Mouse (Mus musculus): ENCODE data around the gene Scn4a. TPM values are rescaled to one million over a fixed set of nuclear protein-coding genes. Genes with fewer than 3 reads are reported as not detected.
"Not testable (repeated sequence)": the region's sequence is repeated elsewhere in the genome, so short reads cannot be mapped to it uniquely, and the experiment has no call there.

The Scn4a gene
- polyA plus RNA-seq, 1 experiment, result 0.42 TPM

DNA sequence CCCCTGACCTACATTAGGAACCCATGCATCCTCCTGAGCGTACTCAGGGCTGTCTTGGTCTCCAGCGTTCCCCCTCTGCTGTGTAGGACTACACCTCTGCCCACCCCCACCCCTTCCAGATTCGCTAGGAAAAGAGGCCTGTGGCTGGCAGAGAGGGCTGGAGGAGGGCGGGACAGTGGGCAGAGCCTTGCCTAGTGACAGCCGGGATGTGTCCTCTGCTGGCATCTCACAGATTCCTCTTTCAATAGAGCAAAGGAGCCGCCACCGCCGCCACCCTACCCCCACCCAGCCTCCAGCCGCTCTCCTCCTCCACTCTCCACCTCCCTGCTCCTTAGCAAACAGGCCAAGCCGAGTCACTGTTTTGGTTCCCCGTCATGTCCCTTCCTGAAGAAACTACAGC, 11.6 kb upstream of the Scn4a start:
- 17% methylated on average over 11 of the region's 11 CpGs for WGBS
- no peak for DNase-seq (ENCODE audit: low read depth, low spot score)

DNA sequence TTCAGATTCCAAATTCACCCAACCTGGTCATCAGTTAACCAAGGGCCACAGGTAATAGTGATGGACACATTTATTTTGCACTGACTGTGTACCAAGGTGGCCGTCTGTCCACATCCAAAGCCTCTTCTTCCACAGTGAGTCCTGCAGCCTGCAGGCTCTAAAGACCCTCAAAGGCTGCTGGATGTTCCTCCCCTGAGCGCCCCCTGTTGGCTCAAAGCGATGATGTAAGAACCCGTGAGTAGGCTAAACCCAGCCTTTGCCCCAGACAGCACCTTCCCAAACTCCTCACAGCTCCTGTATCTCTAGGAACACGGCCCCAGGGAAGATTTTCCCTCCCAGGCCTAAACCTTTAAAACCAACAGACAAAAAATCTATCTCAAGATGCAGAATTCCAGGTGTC, 6.3 kb upstream of the Scn4a start:
- WGBS, result 33% methylated on average over 5 of the region's 5 CpGs
- no peak for DNase-seq (ENCODE audit: low read depth, low spot score)

DNA sequence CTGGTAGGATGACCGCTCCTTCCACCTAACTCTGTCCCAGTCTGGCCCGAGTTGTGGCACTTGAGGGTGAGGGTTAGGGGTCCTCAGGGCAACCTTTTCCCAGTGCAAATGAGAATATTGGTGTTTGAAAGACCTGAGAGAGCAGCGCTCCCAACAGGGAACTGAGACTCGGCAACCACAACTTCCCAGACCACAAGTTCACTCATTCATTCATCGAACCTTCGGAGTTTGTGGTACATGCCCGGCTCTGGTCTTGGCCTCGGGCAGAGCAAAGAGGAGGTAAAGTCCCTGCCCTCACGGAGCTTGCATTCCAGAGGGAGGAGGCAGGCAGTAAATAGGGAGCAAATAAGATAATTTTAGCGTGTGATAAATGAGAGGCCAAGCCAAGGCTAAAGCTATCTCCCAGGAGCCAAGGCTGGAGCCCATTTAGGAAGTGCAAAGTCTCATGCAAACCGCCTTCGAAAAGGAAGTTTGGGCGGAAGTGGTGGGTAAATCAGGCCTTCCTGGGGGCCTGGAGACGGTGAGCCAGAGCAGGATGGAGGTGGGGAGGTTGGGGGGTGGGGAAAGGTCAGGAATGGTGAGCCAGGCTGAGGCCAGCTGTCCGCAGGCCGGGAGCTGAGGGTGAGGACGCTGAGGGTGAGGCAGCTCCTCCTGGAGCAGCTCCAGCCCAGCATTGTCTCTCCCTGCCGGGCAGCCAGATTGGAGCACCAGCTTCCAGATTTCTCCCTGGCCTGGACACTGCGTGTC, 2.5 kb upstream of the Scn4a start:
- DNase-seq (ENCODE audit: low read depth, low spot score), result no peak

DNA sequence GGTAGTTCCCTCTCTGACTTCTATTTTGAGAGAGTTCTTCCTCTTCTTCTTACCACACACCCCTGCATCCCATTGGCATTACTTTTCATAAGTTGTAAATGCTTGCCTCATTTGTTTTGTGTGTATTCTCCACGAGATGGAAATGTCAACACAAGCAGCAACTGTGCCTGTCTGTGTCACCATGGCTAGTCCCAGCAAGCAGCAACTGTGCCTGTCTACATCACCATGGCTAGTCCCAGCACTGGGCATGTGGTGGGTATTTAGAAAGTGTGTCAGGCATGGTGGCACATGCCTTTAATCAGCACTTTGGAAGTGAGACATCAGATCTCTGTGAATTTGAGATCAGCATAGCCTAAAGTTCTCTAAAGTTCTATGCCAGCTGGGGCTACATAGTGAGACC, 1.1 kb upstream of the Scn4a start:
- DNase-seq (ENCODE audit: low read depth, low spot score), result no peak
- WGBS, result 15% methylated on average over 1 of the region's 1 CpGs

More for the DNA sequence above, 2.5 kb upstream of the Scn4a start:
- WGBS, result 45% methylated on average over 19 of the region's 19 CpGs

DNA sequence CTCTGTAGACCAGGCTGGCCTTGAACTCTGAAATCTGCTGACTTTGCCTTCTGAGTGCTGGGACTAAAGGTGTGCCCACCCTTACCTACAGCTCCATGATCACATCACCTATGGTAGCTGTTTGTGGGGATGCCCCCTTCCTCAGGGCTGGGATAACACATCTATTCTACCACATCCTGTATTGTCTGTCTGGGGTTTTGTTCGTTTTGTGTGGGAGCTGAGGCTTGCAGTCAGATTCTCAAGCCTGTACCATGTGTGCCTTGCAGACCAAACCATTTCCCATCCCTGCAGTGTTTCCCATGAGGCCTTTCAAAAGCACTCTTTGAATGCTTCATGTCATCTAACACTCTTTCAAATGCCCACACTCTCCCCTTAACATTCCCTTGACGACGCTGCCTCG, 1.1 kb downstream of the Scn4a start:
- WGBS, result 82% methylated on average over 4 of the region's 4 CpGs
- no peak for DNase-seq (ENCODE audit: low read depth, low spot score)

DNA sequence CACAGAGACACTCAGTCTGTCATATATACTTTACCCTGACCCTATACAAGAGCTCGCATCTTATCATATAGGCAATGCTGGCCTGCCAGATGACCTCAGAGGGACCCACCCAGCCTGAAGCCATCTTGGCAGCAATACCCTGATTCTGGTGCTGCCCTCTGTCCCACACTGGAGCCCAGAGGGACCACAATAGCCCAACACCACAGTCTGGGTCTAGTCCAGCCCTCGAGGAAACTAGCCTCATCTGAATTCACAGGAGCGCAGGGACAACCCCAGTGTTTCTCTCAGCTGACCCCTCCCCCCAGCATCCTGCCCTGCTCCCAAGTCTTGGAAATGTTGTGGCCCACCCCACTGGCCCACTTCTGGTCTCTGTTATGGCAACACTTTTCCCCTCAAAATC, 1.8 kb downstream of the Scn4a start:
- no peak for DNase-seq (ENCODE audit: low read depth, low spot score)
- WGBS, result 62% methylated on average over 3 of the region's 3 CpGs

DNA sequence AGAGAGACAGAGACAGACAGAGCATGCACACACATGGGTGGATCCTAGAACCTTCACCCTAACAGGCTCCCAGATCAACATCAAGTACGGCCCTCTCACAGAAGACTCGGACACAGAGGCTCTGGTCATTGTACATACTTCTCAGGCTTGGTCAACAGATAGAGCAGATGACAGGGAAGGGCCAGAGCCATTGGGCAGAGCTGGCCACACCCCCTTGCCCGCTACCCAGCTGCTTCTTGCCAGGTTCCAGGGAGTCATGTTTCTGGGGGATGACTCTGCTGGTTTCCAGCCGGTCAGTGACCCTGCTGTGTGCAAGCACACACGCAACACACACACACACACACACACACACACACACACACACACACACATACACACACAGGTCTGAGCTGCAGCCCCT, 2.2 kb downstream of the Scn4a start:
- no peak for DNase-seq (ENCODE audit: low read depth, low spot score)
- 45% methylated on average over 5 of the region's 5 CpGs for WGBS

DNA sequence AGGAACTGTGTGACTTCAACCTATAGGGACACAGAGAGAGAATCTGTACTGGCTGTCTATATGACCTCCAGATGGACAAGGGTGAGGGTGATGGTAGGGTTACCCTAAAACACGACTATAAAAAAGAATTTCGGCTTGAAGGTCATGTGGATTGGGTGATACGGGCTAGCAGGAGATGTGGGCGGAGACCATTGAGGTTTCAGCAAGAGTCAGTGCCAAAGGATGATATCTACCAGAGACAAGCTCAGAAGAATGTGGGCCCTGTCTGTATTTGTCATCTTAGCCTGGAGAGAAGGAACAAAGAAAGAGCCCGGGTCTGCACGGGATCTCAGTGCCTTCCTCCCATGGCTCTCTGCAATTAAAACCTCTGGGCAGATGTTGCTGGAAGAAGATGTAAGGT, 3.3 kb downstream of the Scn4a start:
- no peak for DNase-seq (ENCODE audit: low read depth, low spot score)
- 68% methylated on average over 6 of the region's 6 CpGs for WGBS

DNA sequence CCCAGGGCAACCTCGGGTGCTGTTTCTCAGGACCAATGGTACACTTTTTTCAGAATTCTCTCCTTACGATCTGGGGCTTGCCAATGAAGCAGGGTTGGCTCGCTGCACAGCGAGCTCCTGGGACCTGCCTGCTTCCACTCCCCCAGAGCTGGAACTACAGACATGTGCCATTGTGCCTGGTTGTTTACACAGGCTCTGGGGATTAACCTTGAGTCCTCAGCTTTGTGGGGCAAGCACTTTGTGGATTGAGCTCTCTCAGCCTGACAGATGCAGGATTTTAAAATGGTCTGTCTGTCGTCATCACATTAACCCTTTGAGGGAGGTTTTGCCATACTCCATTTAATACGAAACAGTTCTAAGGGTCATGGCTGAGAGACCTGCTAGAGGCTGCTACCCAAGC, 8.2 kb downstream of the Scn4a start:
- no peak for DNase-seq (ENCODE audit: low read depth, low spot score)
- 21% methylated on average over 6 of the region's 6 CpGs for WGBS

DNA sequence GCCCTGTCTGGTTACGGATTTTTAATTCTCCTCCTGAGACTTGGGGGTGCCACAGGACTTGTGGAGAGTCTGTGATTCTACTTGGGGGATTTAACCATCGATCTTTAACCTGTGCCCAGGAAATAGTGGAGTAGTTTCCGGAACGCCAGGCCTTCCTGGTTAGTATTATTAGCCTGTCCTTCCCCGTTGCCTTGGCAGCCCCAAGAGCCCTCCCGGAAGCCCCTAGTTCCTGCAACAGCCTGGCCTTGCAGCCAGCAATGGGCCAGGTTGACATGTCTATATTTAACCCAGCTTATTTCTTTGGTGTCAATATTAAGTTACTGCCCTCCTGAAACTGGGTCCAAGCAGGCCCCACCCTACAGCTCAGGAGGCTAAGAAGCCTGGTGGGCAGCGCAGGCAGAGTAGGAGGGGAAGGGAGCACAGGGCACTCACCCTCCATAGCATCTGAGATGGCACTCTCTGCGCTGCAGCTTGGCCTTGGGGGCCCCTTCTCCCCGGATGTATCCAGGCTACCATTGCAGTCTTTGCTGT, 12.0 kb downstream of the Scn4a start:
- WGBS, result 73% methylated on average over 9 of the region's 9 CpGs

DNA sequence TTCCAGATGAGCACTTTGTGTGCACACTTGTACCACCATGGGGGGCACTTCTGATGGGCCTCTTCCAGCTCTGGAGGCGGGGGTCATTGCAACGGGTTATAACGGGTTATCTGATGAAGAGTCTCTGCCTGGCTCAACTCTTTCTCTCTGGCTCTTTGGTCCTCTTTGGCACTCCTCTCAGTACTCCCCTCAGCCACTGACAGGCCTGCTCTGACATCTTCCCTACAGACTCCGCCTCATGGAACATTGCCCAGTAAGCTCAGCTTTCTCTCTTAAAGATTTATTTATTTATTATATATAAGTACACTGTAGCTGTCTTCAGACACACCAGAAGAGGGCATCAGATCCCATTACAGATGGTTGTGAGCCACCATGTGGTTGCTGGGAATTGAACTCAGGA, 13.8 kb downstream of the Scn4a start:
- 77% methylated on average over 4 of the region's 4 CpGs for WGBS
- DNase-seq (ENCODE audit: low read depth, low spot score), result not testable (repeated sequence)

More for the DNA sequence above, 12.0 kb downstream of the Scn4a start:
- DNase-seq (ENCODE audit: low read depth, low spot score), result no peak

DNA sequence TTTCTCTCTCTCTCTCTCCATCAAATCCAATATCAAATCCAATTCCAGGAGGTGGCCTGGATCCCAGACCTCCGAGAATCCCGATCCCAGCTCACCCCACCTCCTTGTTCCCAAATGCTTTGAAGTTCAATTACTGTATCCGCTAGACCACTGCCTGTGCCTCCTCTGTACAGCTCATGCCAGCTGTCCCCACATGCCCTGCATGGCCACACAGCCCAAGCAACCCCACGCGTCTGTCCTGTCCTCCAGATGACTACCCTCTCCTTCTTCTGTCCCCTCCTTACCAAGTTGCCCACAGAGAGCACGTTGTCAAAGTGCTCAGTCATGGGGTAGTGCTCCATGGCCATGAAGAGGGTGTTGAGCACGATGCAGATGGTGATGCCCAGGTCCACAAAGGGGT, 14.2 kb downstream of the Scn4a start:
- no peak for DNase-seq (ENCODE audit: low read depth, low spot score)
- WGBS, result 75% methylated on average over 7 of the region's 7 CpGs

DNA sequence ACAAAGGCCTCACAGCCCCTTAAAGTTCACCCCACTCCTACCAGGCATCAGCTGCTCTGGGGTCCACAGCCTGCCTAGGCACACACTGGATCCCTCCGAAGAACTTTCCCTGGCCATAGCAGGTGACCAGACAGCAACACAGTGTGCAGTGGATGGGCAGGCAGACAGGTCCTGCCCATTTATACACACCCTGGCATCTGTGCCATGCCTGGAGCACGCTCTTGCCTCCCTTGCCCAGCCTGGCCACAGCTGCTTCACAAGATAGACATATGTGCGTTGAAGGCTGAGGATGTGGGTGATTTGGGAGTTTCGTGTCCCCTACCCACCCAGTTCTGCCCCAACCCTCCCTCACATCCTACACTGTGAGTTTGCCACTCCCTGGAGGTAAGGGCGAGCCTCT, 15.1 kb downstream of the Scn4a start:
- WGBS, result 63% methylated on average over 5 of the region's 5 CpGs

DNA sequence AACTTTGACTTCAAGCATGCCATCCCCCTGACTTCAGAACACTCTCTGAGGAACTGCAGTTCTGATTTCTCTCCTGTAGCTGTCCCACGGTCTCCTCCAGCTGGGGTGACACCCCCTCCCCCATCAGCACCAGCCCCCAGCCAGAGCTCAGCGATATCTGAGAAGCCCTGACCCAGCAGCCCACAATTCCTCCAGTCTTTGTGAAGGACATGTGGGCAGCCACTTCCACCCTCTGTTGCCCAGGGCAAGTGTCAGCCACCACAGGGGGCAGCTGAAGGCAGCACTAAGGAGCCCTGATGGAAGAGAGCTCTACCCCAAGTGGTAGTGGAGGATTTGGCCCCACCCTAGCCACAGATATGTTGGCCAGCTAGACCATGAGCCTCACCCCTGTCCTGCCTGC, 19.0 kb downstream of the Scn4a start:
- DNase-seq (ENCODE audit: low read depth, low spot score), result no peak
- 12% methylated on average over 2 of the region's 2 CpGs for WGBS

More for the DNA sequence above, 15.1 kb downstream of the Scn4a start:
- no peak for DNase-seq (ENCODE audit: low read depth, low spot score)

DNA sequence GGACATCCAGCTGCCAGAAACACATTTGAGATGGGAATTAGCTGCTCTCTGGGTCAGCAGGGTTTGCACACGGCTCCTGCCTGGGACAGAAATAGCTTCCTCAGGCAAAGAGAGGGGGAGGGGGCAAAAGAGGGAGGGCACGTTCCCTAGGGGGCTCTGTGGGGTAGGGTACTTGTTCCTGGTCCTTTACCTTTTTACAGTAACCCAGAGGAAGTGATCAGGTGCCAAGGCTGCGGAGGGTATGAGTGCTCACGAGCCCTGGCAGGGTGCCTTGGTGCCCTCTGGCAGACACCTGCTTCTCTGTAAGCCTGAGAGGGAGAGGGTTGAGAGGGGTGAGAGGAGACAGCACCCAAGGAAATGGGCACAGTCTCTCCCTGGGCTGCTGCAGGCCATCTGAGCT, 20.6 kb downstream of the Scn4a start:
- 27% methylated on average over 4 of the region's 4 CpGs for WGBS

DNA sequence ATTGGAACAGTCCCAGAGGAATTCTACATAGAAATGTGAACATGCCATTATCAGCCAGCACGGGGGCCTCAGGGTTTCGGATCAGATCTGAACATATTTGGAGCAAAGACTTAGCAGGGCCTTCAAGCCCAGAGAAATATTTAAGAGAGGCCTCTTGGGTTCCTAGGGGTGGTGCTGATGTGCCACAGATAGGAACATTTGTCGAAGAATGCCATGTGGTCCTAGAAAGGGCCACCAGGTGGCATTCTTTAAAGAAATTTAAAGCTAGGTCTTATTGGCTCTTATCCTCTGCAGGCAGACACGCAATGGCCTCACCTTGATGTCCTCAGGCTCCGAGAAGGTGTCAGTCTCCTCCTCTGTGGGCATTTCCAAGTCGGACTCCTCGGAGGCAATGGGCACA, 23.4 kb downstream of the Scn4a start:
- DNase-seq (ENCODE audit: low read depth, low spot score), result no peak
- WGBS, result 39% methylated on average over 7 of the region's 7 CpGs

More for the DNA sequence above, 20.6 kb downstream of the Scn4a start:
- DNase-seq (ENCODE audit: low read depth, low spot score), result no peak

DNA sequence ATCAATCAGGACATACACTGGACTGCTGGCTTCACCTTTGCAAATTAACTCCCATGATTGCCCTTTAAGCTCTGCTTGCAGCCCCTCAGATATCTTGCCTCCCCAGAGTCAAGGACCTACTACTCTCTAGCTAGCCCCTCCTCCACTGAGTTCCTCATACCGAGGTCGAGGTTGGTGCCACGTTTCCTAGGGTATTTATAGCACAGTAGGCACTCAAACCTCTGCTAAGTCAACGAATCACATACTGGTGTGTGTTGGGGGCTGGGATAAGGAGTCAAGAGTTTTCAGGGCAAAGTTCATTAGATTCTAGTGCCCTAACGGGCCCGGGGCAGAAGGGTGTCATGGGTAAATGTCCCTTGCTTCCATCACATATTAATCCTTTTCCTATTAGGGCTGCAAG, 24.0 kb downstream of the Scn4a start:
- WGBS, result 16% methylated on average over 6 of the region's 6 CpGs

DNA sequence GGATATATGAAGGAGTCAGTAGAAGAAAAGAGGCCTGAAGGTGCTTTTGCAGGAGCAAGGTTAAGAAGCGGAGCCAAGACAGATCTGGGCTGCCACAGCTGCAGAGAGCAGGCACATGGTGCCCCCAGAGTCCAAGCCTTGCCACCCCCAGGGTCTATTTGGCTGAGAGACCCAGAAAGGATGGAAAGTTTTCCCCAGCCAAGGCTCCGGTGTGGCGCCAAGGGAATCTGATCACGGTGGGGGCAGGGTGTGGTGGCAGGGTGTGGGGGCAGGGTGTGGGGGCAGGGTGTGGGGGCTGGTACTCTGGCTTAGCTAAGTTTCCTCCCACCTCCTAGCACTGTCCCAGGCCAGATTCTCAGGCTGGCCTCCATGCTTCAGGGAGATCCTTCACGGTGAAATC, 24.6 kb downstream of the Scn4a start:
- WGBS, result 59% methylated on average over 5 of the region's 5 CpGs
- no peak for DNase-seq (ENCODE audit: low read depth, low spot score)

More for the DNA sequence above, 24.0 kb downstream of the Scn4a start:
- DNase-seq (ENCODE audit: low read depth, low spot score), result no peak

DNA sequence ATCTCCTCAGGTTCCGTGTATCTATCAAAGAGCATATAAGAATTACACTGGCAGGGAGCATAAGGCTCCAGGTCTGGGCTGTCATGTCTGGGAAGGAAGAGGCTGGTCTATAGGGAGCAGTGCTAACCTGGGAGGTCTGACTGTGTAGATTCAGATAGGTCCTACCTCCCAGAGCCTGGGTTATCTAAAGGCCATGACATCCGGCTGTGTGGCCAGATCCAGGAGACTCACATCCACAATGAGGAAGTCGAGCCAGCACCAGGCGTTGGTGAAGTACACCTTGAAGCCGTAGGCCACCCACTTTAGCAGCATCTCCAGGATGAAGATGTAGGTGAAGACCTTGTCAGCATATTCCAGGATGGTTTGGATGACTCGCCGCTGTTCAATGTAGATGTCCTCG, 26.6 kb downstream of the Scn4a start:
- 80% methylated on average over 8 of the region's 8 CpGs for WGBS
- no peak for DNase-seq (ENCODE audit: low read depth, low spot score)

DNA sequence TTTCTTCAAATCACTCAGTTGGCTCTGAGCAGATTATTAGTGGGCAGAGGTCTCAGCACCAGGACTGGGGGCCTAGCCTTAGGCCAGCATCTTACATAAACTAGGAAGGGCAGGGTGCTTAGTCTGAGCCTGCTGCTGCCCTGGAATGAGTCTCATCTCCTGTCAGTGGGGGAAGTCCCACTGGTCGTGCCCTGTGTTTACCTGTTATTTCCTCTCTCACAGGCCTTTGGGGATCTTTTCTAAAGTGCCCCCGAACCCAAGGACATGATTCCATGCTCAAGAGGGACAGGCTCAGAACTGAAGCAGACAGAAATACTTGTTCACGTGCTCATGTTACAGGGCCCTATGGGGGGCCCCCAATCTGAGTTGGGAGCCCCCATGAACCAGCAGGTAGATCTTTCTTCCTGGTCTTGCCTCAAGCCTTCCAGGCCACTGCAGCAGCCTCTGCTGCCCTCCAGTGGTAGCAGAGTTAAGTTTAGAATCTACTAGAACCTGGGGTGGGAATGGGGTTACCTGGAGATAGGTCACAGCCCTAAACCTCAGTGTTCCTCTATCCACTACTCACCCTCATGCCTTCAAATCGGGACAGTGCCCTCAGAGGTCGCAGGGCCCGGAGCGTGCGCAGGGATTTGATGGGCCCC, 27.4 kb downstream of the Scn4a start:
- peak; percentile 19 for DNase-seq (ENCODE audit: low read depth, low spot score)
- WGBS, result 62% methylated on average over 8 of the region's 8 CpGs

DNA sequence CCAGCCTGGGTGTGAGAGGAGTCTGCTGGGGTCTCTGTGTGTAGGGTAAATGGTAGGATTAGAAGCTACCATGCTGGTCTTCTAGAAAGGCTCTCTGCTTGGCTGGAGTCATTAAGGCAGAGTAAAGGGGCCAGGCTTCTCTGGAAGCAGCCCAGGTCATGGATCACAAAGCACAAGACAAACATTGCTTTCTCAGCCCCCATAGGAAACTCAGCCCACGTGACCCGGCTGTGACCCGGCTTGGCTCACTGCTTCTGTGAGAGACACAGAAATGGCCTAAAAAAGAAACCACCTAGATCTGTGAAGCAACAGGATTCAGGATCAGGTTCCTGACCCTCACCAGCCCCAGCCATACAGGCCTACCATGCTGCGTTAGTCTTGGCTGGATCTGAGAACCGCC, 28.2 kb downstream of the Scn4a start:
- 71% methylated on average over 5 of the region's 5 CpGs for WGBS
- DNase-seq (ENCODE audit: low read depth, low spot score), result no peak

All from large intestine, adult 2 months (tissue).